Mouse (Mus musculus) lung, adult 2 months (tissue): ENCODE results near the gene Gldc.

Source experiments
- CTCF ChIP-seq: fragments of 200-500 bp; IDR thresholded peaks from 2 replicates; pipeline ENCODE4 v1.5.1; 2011; ENCODE audit warnings: mild to moderate bottlenecking, low read length, control low read depth; ENCODE audit not compliant: insufficient read depth
- POLR2A ChIP-seq: fragments of 200-500 bp; IDR thresholded peaks from 2 replicates; pipeline ENCODE4 v1.6.1; 2011; ENCODE audit warnings: low read depth, mild to moderate bottlenecking, control low read depth, low read length, borderline replicate concordance; ENCODE audit errors: extremely low read depth

GRCm38 (mm10) chr19:30050584-30050983 lies 124.6 kb downstream of the Gldc start:
- TF ChIP-seq CTCF (no peak), POLR2A (no peak)
